Mouse (Mus musculus): ENCODE results near the gene Pglyrp2. TPM values are rescaled to one million over a fixed set of nuclear protein-coding genes. Genes with fewer than 3 reads are reported as not detected.
A peak's percentile ranks its signal among the peaks of the same experiment; 100 is the strongest.

Gene Pglyrp2
- not detected for total RNA-seq (2021)
- long read RNA-seq, experiment 1, result 0 reads
- long read RNA-seq, experiment 2, result 0 reads

DNA sequence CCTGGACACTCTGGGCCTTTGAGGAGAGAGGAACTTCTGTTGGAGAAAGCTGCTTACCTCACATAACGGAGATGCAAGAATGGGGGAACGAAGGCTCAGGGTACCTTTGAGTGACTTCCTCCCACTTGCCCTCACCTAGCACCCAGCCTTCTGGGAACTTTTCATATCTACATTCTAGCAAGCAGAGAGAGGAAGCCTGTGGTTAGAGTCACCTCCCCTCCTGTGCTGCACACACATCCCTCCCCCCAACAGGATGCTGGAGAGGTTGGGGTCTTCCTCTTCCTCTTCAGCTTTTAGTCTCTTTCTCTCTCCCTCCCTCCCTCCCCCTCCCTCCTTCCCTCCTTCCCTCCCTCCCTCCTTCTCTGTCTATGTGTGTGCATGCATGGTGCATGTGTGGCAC is at the start of gene Pglyrp2:
Gene Pglyrp2, minus strand, starts transcription at position 134 of the 400 bp plus-strand sequence.
- DNase-seq, result no peak

DNA sequence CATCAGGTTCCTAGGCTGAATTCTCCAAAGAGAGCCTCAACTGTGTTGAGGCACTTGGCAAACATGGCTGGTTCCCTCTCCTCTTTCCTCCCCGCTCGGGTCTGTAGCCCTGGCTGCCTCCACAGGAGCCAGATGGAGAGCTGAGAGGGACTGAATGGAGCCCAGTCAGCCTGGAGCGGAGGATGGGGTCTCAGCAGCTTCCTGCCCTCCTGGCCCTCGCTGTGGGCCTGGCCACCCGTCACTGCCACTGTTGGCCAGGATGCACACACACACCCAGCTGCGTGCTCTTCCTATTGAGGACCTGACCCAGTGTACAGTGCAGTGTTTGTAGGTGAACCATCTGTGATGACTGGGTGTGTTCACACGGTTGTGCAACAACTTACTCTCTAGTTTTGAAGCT is 48.2 kb upstream of the Pglyrp2 start:
- no peak for DNase-seq

DNA sequence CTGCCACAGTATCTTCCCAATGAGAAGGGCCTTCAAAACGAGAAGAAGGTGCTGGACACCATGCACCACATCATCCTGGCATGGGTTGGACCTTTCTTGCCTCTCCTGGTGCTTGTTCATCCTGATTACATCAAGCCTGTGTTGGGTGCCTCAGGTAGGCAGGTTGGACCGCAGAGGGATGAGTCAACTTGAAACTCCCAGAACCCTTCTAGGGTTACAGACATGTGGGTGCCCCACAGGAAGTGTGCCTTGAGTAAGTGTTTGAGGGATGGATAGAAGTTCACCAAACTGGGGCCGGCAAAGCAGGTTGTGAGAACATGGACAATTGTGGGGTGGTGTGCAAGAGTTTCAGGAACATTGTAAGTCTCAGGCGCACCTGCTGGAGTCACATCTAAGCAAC is 46.8 kb upstream of the Pglyrp2 start:
- DNase-seq, result no peak

DNA sequence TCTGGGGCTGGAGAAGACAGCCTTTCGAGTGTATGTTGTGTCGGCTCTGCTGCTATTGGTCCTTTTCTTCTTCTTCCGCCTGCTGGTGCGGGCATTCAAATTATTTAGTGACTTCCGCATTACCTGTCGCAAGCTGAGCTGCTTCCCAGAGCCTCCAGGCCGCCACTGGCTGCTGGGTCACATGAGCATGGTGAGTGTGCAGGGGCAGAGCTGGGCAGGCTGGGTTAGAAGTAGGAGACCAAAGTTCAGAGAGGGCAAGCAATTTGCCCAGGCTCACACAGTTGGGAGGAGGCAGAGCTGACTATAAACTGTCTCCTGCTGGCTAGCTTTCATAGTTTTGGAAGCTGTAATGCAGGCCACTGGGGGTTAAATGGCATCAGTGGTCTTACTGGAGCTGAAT is 44.5 kb upstream of the Pglyrp2 start:
- DNase-seq, result no peak

DNA sequence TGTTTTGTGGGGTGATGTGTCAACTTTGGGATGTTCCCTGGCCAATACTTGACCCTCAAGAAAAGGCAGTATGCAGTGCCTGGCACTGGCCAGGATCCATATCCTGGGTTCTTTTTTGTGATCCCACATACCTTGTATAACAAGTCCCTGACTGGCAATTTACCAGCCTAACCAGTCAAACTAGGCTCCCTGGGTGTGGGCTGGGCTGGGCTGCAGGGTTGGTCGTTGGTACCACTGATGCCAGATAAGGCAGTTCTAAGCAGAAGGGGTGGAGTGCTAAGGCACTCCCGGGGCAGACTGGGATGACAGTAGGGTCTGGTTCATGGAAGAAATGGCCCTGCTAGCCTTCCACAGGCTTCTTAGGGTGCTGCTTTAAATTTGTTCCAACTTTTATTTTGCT is 31.0 kb upstream of the Pglyrp2 start:
- no peak for DNase-seq

DNA sequence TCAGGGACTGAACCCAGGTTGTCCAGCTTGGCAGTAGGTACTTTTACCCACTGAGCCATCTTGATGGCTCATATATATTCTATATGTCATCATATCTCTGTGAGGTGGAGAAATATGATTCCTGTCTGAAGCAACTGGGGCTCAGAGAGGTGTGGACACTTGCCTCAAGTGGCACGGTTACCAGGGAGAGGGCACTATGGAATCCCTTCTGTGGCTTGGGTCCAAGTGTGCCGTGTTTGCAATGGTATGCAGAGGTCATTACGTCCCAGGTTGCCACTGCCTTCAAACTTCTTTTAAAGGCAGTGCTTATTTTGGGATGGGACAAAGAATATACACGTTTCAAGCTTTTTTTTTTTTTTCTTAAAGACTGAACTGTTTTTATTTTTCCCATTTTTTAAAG is 30.2 kb upstream of the Pglyrp2 start:
- no peak for DNase-seq

DNA sequence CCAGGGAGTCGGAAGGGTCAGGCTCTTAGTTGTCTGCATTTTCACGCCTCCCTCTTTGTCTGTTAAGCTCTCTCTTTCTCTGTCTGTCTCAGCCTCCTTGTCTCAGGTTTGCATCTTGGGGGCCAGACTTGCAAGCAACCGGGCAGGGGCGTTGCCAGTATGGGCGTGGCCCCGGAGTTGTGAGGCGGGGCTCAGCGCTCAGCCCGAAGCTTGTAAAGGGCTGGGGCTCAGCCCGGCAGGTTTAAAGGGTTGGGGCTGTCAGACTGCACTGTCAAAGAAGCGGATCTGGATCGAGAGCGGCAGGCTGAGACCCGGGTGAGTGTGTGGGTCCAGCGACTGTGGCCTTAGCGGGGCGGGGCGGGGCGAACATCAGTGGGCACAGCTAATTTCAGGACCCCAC is 28.5 kb upstream of the Pglyrp2 start, which contains the start of gene Cyp4f39:
Gene Cyp4f39, plus strand, starts transcription at position 242 of the 400 bp plus-strand sequence.
- peak; percentile 38 for DNase-seq

DNA sequence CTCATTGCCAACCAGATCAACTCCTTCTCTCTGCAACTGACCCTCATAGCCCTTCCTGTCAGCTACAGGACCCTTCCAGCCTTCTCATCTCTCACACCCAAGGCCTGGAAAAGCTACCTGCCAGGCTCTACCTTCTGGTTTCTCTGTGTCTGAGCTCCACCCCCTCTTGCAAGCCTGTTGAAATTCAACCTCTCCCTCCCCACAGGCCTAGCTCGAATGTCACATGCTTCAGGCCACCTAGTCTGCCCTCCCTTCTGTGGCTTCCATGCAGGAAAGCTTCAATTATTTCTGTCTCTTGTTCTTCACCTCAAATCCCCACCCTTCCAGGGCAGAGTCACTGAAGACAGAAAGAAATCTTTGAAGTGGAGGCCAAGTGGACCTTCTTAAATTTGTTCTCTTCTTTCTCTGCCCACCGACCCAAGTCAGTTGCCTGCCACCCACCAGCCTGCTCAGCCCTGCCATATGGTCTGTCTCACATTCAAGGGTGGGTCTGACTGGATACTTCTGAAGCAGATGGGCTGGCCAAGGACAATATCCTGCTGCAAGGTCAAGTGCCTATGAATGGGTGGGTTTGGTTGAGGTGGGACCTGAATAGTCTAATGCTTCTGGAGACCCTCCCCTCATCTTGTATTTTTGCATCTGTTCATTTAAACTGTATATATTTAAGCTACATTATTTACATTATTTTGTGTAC is 27.0 kb upstream of the Pglyrp2 start:
- no peak for DNase-seq

DNA sequence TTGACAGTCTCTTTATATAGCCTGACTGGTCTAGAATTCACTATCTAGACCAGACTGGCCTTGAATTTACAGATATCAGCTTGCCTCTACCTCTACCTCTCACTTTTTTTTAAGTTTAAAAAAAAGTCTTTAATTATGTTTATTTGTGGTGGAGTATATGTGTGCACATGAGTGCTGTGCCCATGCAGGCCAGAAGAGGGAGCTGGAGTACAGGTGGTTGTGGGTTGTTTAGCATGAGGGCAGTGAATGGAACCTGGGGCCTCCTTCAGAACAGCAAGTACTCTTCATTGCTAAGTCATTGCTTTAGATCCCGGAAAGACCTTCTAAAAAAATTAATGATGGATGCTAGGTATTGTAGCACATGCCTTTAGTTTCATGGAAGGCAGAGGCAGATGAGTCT is 25.1 kb upstream of the Pglyrp2 start:
- DNase-seq, result no peak

DNA sequence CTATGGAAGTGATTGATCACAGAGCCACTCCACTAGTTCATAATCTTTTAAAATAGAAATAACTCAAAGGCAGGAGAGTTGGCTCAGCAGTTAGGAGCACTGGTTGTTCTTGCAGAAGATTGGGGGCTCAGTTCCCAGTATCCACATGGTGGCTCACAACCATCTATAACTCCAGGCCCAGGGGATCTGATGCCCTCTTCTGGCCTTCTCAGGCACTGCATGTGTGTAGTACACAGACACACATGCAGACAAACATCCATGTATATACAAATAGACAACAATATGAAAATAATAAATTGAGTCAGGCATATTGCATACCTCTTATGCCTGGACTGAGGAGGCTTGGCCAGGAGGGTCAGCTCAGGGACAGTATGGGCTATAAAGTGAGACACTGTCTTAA is 23.2 kb upstream of the Pglyrp2 start:
- no peak for DNase-seq

DNA sequence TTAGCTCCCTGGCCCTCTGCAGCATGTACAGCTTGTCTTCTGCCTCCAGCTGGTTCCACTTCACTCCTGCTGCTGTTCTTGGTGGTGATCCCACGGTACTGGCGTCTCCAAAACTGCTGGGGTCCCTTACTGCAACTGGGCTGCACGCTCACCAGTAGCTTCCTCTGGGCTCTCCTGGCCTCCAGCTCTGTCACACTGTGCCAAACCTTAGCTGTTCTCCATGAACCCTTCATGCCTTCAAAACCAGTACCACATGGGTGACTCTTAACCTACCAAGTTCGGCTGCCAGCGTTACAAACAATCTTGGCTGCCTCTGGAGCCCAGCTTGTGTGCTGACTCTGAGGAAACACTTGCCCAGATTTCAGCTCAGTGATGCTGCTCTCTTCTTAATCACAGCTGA is 21.0 kb upstream of the Pglyrp2 start:
- DNase-seq, result peak; percentile 31

DNA sequence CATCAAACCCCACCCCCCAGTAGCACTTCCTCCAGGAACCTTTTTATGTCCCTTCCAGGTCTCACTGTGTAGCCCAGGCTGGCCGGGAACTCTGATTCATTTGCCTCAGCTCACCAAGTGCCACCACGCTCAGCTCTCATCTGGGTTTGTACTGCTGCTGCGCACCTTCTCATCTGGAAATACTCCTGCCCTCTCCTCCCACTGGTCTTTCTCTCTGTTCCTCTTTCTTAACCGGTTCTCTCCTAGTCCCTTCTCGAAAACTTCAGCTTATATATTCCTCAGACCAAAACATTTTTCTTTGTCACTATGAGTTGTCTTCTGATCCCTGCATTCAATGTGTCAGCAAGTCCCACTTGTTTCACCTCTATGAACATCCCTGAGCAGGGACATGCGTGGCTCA is 19.3 kb upstream of the Pglyrp2 start:
- no peak for DNase-seq

DNA sequence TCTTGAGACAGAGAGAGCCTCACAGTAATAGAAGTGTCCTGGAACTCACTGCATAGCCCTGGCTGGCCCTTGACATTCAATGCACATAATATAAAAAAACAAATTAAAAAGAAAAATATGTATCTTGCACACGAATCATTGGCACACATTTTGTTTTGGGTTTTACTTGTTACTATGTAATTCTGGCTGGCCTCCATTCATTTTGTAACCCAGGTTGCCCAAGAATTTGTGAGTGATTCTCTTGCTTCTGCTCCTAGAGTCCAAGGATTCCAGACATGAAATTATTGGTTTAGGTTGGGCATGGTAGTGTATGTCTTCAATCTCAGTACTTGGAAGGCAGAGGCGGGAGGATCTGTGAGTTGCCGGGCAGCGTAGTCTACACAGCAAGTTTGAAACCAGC is 13.1 kb upstream of the Pglyrp2 start:
- DNase-seq, result no peak

DNA sequence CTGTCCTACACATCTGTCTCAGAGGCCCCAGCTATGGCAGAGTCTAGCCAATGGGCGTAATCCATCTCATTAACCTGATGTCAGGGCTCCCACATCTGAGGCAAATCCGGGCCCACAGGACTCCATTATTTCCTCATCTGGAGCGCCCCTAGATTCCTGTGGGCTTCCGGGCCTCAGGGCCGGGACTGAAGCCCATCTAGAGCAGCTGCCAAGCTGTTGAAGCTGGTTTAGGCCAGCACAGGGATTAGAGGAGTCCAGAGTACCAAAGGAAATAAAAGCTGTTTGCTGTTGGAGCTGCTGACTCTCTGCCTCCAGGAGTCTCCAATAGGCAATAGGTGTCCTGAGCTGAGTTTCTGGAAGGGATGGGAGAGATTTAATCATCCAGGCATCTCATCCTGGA is 11.2 kb upstream of the Pglyrp2 start:
- no peak for DNase-seq

DNA sequence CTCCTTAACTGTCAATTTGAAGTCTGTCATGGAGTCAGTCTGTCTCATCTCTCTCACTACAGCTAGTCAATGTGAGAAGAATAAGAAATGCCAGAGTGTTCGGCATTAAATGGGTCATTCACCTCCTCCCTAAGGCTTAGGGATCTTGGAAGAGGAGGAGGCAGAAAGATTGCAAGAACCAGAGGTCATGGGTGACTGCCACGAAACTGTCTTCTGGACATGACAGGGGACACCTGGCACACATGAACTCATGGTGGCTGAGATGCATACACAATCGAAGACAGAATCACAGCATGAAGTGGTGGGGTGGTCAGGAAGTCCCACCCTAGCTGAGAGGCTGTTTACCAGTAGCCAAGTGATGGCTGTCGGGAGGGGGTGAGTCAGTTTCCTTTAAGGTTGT is 10.4 kb upstream of the Pglyrp2 start:
- DNase-seq, result no peak

DNA sequence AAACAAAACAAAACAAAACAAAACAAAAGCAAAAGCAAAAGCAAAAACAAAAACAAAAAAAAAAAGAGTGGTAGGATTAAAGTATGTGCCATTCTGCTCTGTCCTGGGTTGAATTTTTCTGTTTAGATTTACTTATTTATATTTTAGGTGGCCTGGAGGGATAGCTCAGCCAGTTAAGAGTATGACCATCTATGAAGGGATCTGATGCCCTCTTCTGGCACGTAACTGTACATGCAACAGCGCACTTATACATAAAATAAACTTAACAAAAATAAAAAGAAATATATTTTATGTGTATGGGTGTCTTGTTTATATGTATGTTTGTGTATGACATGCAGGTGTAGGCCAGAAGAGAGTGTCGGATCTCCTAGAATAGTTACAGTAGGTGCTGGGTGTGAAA is 8.0 kb upstream of the Pglyrp2 start:
- no peak for DNase-seq

DNA sequence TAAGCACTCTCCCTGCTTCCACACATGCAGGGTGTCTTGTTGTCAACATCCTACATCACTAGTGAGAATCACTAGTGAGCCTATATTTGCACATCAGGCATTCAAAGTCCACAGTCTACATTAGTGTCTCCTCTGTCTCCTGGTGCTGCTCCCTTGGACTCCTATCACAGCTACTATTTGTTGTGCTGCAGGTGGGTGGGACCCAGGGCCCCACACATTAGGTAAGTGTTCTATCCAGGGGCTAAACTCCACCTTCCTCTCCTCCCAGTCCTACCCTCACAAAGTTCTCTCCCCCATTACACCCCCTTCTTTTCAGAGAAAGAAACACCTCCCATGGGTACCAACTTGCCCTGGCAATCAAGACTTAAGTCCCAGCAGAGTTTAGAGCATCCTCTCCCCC is 2.6 kb upstream of the Pglyrp2 start:
- DNase-seq, result no peak

DNA sequence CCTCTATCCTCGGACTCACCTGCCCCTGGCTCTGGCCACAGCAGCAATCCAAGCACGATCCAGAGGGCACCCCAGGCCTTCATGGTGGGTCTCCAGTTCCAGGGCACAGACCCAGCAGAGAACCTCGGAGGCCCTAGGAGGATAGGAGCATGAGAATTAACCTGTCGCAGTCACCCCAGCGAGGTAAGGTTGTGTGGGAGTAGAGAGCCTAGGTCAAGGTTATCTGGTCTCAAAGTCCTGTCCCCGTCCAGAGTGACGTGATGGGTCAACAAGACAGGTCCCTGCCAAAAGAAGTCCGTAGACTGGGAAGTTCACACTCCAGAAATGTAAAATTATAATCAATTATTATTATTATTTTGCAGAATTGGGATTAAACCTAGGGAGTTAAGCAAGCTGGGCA is 3.2 kb downstream of the Pglyrp2 start:
- no peak for DNase-seq

DNA sequence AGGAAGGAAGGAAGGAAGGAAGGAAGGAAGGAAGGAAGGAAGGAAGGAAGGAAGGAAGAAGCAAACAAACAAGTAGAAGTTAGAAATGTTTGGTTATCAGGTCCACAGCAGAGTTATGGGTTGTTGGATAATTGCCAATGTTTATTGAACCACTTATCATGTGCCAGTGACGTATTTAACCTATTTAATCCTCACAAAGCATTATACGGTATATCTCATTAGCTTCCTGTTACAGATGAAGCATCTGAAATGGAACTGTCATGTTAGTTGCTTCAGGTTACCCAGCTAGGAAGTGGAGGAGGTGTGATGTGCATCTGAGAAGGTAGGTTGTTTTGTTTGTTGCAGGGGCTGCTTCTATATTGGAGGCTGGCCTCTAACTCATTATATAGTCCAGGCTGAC is 4.0 kb downstream of the Pglyrp2 start:
- DNase-seq, result no peak

DNA sequence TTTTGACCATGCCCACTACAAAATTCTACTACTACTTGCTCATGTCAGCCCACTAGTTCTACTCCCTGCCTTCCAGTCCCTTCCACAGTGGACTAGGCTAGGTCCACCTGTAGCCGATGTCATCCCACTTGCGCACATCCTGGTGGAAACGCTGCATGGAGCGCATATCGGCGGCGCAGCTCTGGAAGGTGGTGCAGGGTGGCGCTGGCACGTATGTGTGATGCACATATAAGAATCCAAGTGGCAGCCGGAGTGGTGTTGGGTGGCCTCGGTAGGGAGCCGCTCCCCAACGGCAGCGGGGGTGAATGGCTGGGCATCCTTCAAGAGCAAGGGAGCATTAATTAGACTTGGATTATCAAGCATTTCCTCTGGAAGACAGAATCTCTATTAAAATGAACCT is 7.2 kb downstream of the Pglyrp2 start:
- DNase-seq, result no peak

DNA sequence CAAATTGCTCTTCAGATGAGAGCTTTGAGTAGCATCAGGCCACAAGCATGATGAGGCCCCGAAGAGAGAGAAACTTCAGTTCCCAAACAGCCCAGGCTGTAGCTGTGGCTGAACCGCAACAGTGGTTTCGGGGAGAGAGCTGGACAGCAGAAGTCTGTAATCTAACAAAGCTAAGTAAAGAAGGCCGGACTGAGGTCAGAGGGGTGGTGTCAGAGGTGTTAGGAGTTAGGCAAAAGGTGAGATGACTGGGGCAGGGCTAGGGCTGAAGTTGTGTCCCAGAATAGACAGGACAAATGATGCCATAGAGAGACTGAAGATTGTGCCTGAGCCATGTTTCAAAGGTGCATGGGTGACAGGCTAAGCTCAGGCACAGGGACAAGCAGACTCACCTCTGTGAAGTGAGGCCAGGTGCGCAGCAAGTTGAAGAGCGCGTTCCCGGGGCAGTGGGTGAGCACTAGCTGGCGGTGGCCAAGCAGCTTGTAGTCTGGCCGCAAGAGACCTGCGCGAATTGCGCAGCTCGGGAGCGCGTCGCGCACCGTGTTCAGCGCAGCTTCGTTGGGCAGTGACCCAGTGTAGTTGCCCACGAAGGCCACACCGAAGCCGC is 8.4 kb downstream of the Pglyrp2 start:
- DNase-seq, result no peak

DNA sequence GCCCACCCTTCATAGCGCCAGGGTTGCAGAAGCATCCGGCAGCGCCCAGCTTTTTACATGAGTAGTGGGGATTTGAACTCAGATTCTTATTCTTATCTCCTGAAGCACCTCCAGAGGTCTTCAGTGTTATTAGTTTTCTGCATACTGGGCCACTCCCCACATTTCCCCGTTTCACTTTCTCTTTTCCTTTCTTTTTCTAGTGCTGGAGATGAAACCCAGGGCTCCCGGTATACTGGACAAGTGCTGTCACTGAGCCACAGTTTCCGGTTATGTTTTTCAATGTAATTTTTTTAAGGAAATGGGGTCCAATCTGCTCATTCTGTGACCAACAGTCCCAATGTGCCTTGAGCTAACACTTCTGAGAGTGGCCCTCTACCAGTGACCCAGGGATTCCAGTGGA is 12.1 kb downstream of the Pglyrp2 start:
- no peak for DNase-seq

DNA sequence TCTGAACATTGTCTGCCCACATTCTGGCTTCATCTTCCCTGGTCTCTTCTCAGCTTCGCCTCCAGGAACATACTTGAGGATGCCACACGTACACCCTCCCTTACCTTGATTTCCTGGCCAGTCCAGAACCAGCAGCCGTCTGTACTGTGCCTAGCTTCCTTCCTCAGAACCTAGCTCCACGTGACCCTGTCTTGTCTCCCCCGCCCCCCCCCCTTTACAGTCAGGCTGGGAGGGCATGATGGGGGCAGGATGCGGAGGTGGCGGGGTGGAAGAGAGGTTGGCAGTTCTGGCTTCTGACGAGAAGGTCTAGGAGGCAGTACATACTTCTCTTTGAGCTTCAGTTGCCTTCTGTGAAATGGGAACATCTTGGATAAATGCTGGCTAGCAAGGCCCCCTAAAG is 20.6 kb downstream of the Pglyrp2 start, which contains the start of gene Rasal3:
Gene Rasal3, minus strand, starts transcription at position 167 of the 400 bp plus-strand sequence.
- no peak for DNase-seq

DNA sequence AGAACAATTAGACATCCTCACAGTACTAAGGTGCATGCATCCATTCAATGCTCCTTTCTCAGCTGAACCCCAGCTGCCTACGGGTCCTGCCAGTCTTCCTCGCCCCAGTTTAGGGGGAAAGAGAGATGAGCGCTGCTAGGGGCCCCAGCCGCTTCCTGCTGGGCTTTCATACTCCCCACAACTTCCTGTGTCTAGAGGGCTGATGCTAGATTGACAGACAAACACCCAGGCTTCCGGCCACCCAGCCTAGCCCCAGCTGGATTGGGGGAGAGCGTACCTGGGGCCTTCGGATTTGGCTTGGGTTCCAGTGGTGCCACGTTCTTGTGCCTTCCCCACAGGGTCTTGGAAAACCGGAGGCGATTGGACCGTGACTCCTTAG is 21.2 kb downstream of the Pglyrp2 start:
- DNase-seq, result no peak
